Mouse (Mus musculus) left cerebral cortex, adult 18-20 months (tissue): Measurements from ENCODE around the gene Gm2a. TPM values are rescaled to one million over a fixed set of nuclear protein-coding genes. Genes with fewer than 3 reads are reported as not detected.
"Not testable (repeated sequence)": the region's sequence is repeated elsewhere in the genome, so short reads cannot be mapped to it uniquely, and the experiment has no call there.

Source experiments
- DNase-seq, 2 experiments: peaks; one replicate each; pipeline ENCODE4 v3.0.0; 2021 to 2022; ENCODE audit warnings: low spot score in 2 of 2, mixed read lengths in 1 of 2
- total RNA-seq, 2 experiments: library from RNA; stranded (reverse); gene quantifications; 2 replicates each; pipeline ENCODE4 v1.2.3; 2021

The Gm2a gene
- total RNA-seq, 2 experiments from 2014 or later, result 29.1 to 30.7 TPM

DNA sequence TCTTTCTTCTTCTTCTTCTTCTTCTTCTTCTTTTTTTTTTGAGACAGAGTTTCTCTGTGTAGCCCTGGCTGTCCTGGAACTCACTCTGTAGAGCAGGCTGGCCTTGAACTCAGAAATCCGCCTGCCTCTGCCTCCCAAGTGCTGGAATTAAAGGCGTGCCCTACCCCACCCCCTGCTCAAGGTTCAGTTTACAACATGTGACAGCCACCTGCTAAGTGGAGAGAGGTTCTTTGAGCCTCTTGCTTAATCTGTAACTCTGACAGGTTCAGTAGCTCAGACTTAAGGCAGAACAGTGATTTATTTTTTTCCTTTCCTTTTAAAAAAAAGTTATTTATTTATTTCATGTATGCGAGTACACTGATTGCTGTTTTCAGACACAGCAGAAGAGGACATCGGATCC lies 1.6 kb upstream of the Gm2a start:
- DNase-seq, result not testable (repeated sequence)

DNA sequence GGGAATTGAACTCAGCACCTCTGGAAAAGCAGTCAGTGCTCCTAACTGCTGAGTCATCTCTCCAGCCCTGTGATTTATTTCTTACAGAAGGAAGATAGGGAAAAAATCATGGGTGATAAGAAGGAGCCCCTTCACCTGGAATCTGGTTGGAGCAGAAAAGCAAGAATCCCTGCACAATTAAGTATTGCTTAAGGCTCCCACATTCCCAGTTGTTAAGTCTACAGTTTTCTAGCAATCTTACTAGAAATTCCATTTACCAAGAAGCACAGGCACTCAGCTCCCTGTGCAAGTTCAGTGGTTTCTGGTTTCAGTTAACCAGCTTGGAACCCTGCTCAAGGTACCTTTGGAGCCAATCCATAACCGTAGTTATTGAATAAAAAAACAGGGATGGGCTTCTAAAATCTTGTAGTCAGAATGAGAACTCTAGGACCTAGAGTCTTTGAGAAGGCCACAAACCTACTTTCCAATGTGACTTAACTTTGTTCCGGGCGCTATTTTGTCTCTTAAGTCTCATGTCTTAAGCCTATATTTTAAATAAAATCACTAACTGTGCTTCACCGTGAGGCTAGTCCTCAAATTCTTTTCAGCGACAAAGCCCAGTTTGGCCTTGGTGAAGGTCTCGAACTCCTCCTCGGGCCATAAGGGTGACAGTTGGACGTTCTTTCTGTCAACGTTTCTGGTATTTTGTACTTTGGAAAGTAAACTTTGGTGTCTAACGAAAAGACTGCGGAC lies 1.0 kb upstream of the Gm2a start:
- no peak for DNase-seq

DNA sequence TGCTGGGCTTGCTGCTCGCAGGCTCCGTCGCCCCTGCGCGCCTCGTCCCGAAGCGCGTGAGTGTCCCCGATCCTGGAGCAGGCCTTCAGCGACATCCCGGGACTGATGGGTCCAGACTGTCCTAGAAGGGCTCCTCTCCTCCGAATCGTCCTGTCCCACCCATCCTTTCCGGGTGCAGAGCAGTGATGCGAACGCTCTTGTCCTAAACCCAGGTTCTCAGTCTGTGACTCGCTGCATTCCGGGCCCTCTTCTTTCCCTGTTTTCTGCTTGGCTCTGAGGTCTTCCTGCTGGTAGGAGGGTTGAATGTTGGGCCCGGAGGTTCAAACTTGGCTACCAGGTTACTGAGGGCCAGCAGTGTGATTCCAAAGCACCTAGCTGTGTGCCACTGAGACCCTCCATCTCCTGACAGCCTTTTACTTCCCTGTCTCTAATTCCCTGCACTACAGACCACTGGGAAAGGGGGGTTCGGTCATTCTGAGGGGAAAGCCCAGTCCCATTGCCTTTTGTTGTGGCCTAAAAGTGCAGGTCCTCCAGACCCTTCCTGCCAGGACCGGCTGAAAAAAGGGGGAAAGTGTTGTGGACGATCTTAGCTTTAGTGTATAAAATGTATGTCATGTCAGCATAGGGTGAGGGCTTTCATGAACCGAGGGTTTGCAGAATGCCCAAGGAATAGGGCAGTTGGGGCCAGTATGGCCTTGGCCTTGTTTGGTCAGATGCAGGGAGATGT lies 437 bp downstream of the Gm2a start:
- DNase-seq, result no peak

DNA sequence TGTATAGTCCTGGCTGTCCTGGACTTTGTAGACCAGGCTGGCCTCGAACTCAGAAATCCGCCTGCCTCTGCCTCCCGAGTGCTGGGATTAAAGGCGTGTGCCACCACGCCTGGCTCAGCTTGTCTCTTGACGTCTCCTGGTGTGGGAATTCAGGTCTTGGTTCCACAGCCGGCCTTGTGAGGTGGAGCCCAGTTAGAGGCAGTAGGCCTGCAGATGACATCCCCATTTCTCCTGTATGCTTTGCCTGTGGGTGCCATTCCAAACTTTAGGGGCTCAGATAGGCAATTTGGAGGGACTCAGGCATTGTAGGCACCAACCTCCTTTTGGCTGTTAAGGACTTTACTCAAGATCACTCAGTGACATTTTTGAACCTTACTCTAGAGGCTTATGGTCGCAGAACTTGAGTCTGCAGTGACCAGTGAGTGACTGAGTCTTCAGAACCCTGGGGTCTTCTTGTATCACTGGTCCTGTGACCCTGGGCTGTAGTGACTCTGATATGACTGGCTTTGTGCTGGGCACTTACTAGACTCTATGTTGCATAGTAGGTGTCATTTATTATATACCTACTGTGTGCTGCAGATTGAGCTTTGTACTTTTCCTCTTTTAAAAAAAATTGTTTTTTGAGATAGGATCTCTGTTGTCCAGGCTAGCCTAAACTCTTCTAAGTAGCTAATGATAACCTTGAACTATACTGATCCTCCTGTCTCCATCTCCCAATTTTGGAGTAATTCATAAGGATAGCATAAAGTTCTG lies 1.3 kb downstream of the Gm2a start:
- no peak for DNase-seq

DNA sequence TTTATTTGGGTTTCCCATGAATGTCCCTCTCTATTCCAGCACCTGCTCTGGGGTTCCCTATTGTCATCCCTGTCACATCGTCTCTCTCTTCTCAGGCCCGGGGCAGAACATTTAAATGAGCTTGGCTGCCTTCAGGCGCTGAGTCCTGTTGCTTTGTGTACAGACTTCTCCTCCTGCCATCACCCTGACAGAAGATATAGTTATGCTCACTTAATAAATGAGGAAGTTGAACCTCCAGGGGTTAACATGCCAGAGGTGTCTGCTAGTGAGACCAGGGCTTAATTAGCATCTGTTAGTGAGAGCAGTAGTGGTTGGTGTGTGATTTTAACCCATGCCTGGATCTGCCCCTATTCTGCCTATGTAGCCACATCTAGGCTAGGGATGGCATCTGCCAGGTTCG lies 2.0 kb downstream of the Gm2a start:
- DNase-seq, result no peak

DNA sequence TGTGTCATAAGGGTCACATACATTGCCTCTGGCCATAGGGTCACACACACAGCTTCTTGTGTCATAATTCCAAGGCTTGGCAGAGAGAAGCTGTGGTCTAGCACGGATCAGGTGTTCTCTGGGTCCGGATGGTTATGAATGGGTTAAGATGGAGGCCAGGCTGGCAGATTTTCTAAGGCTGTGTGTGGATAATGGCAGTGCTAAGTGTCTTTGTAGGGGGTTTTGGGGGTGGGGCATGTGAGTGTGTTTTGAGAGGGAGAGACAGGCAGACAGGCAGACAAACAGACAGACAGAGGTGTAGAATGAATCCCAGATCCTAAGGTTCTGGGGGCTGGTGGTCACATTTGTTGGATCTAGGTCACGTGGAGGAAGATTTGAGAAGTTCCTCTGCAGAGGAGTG lies 4.1 kb downstream of the Gm2a start:
- no peak for DNase-seq

DNA sequence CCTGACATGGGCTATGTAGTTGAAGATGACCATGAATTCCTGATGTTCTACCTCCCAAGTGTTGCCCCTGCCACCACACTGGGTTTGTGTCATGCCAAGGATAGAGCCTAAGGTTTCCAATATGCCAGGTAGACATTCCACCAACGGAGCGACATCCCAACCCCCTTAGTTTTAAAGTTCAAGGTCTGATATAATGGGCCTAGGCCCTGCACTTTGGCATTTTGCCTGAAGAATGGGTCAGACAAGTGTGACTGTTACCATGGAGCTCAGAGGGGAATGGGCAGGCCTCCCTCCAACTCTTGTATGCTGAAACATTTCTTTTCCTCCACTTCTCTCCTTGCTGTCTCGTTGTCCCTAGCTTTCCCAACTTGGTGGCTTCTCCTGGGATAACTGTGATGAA lies 5.3 kb downstream of the Gm2a start:
- no peak for DNase-seq

DNA sequence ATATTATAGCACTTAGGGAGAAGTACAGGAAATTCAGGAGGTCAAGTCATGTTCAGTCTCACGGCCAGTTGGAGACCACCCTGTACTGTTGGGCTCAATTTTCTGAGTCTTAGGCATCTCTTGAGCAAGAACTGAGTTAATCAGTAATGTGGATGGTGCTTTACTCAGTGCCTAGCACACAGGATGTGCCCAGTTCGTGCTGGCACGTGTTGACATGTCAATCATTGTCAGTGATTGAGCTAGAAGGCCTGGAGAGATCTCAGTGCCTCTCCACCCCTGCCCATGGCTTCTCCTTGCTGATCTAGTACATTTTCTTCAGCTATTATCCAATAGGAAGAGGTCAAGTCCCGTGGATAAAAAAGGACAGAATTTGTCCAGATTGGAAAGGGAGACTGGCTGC lies 7.5 kb downstream of the Gm2a start:
- DNase-seq, result no peak

DNA sequence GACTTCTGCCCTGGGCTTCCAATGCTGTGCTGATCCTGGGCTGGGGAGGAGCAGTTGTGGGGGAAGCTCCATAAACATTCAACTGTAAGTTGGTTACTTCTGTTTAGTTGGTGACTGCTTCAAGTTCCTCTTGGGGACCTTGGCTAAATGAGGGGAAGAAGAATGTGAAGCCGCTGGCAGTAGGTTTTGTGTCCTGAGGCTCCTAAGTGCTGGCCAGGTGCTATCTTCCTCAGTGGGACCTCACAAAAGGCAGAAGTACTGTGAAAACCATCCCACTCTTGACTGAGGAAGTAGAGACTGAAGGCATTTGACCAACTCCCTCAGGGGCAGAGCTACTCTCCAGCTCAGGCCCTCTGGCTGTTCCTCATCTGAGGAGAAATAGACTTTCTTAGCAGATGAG lies 8.7 kb downstream of the Gm2a start:
- DNase-seq, result no peak

DNA sequence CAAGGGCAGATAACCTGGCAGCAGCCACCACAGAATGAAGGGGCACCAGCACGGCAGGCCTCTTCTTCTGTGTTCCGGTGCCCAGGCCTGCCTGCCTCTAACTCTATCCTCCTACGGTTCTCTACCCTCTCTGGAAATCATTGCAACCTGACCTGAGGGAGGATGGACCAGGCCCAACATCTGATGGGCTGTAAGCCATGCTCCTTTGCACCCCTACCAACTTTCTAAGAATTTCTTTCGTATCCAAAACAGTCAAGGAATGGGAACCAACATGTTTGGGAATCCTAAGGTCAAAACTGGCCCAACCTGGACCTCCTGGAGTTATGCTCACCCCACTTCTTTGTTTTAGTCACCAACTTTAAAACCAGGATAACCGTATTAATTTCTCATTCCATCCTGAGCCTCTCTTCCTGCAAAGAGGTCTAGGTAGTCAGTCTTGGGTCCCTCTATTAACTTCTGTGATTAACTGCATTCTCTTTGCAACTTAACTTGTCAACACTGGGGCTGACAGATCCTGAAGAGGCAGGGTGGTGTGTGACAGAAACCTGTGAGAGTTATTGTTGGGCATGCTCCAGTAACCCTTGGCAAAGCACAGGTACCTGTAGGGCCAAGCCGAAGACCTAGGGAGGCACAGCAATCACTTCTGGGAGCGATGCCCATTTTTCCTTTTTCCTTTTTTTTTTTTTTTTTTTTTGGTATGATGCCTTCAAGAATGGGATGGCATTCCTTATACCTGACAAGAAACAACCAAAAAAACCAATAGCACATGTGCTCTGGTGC lies 11.8 kb downstream of the Gm2a start:
- no peak for DNase-seq

DNA sequence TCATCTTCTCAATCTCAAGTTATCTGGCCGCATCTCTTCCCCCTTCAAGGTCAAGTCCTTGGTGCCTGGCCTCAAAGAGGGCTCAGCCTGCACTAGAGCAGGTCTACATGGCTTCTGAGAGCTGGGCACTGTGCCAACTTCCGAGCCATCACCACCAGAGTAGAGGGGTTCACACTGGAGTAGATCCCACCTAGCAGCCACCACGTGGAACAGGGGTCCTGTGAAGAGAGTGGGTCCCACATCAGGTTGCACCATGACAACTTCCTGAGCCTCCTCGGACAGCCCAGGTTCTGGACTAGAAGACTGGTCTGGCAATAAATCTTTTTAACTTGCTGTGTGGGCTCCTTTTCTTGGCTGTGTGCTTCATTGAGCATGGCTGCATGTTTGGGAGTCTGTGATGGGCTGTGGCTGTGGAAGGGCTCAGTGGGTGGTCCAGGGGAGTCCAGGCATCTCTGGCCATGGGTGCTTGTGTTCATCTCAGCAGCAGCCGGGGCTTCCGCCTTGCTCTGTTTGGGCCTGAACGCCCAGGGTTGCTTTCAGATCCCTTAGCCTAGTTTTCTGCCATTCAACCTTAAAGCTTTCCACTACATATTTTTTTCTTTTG lies 12.8 kb downstream of the Gm2a start:
- DNase-seq, result no peak

DNA sequence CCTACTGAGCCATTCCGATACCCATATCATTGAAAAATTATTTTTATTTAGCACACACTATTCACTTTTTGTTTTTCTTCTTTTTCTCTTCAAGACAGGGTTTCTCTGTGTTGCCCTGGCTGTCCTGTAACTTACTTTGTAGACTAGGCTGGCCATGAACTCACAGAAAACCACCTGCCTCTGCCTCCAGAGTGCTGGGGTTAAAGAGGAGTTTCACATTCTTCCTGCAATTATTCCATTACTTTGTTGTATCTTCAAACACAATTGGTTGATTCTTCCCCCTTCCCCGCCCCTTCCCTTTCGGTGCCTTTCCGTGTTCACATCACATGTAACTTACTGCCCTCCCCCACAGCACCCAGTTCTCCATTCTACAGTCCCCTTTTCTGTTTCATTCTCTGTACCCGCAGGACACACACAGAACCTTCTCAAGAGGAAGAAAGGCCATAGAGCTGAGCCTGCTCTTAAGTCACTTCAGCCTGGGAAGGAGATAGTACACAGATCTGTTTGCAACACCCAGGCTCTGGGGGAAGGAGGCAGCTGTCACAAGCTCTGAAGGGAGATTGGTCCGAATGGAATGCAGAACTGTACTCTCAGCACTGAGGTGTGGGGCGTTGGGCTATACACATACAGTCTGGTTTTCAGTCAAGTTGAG lies 15.4 kb downstream of the Gm2a start:
- no peak for DNase-seq

DNA sequence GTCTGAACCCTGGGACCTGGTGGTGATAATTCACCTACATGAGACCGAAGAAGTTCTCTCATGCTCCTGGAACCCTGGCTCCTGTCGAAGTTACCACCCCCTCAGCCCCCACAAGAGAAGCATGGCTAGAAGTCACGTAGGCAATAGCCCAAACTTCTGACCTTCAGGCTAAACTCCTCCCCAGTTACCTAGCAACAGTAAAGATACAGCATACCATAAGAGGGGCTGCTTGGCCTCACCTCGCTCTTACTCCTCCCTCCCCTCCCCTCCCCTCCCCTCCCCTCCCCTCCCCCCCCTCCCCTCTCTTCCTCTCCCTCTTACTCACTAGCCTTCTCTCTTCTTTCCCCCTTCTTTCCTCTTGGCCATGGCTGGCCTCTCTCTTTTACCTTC lies 15.9 kb downstream of the Gm2a start:
- DNase-seq, result not testable (repeated sequence)

DNA sequence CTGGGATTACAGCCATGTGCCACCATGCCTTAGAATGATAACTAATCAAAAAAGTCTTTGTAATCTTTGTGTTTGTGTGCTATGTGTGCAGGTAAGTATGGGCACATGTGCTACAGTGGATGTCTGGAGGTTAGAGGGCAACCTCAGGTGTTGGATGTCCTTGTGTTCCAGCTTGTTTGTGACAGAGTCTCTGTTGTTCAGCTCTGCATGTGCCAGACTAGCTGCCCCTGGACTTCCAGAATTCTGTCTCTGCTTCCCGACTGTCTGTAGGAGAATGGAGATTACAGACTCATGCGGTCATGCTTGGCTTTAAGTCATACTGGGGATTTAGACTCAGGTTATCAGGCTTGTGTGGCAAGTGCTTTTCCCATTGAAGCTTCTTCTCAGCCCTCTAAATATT lies 16.4 kb downstream of the Gm2a start:
- no peak for DNase-seq

DNA sequence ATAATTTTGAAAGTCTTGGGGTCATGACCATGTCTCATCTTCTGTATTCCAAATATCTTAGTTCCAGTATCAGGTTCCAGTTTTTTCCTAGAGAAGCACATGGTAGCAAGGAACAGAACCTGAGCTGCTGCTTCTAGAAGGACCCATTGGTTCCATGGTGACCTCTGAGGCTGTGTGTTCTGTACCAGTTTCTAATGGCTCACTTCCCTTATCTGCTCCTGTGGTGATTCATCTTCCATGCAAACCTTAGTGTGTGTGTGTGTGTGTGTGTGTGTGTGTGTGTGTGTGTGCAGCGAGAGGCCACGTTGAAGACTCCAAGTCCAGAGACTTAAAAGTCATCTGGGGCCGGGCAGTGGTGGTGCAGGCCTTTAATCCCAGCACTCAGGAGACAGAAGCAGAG lies 18.1 kb downstream of the Gm2a start:
- no peak for DNase-seq

DNA sequence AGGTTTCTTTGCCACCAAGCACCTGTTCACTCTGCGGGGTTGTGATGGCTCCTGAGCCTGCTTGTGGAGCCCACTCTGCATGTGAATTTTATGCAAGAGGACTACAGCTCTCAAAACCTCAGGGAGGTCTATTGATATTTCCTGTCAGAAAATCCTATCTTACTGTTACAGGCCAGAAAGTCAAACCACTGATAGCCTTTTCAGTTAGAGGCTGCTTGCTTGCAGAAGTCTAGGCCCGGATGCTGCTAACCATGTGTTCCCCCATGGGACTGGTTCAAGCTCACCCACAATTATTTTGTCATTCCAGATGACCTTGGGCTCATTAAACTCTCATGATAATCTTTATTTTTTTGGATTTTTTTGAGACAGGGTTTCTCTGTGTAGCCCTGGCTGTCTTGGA lies 19.1 kb downstream of the Gm2a start:
- no peak for DNase-seq

DNA sequence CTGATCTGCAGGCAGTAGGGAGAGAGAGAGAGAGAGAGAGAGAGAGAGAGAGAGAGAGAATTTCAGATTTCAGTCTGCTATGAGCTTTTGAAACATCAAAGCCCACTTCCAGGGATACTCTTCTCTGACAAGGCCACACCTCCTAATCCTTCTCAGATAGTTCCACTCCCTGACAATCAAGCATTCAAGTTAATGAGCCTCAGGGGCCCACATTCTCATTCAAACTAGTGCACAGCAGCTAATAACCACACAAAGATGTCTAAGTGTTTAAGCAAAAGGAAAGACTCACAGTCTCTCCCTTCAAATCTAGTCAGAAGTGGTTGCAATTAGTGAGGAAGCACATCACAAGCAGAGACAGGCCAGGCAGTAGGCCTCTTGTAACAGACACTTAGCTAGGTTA lies 22.4 kb downstream of the Gm2a start:
- DNase-seq, result no peak

DNA sequence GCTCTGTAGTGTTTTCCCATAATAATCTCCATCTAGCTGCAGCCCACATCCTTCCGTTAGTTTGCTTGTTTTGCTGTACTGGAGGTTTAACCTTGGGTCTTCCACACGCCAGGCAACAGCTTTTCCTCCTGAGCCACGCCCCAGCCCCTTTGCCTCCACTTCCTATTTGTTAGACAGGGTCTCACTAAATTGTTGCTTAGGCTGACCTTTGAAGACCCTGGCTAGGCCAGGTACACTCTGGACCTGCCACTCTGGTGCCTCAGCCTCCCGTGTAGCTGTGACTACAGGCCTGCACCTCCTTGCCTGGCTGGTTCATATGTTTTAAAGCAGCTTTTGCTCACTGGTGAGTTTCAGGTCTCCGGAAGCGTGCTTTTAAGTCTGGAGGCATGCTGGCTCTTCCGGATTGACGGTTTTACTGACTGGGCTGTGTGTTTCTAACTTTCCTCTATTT lies 22.9 kb downstream of the Gm2a start:
- no peak for DNase-seq

DNA sequence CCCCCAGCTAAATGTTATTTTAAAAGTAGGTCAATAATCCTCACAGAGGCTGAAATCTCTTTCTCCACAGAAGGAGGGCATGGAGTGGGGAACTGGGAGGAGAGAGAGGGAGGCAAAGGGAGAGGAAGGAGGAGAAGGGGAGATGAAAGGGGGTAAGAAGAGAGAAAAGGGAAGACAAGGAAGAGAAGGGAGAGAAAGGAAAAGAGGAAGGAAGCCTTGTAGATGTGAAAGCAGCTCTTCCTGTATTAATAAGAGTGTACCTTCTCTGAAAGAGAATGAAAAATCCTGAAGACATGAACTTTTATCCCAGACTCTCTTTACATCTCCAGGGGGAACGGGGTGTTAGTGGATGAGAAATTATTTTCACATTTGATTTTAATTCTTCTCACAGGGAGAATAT lies 23.5 kb downstream of the Gm2a start:
- no peak for DNase-seq

DNA sequence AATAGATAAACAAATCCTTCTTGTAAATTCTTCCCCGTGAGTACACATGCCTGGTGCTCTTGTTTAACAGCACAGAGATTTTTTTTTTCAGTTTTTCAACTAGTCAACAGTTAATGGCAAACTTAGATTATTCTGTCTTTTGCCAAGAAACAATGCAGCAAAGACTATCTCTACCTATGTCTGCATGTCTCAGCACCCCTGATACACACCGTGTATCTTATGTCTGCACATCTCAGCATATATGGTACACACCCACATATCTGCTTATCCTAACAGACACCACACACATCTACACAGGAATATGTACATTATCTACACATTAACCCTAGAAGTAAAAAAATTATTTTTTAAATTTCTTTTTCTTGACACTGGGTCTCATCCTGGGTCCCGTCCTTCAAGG lies 28.7 kb downstream of the Gm2a start:
- no peak for DNase-seq
